Mouse (Mus musculus) neural tube, embryonic 14.5 days (tissue): ENCODE measurements at regions not wholly inside any gene's neighbourhood (a gene's known extent, or its start where the extent isn't known, plus 50 kb on each side); places are given as distances from the start of the nearest gene placed in this dataset. TPM values are rescaled to one million over a fixed set of nuclear protein-coding genes. Genes with fewer than 3 reads are reported as not detected.
"Not testable (repeated sequence)": the region's sequence is repeated elsewhere in the genome, so short reads cannot be mapped to it uniquely, and the experiment has no call there.

Experiments used
- ATAC-seq: fragments of 200-750 bp; cut with Nextera tagmentation; 2 replicates; pipeline ENCODE4 v1.8.0; 2017; ENCODE audit warnings: low read depth, mild to moderate bottlenecking, moderate TSS enrichment, moderate library complexity
- H3K27ac ChIP-seq: fragments of 300-500 bp; sonication (generic); 2 replicates; pipeline ENCODE4 v1.5.1; 2014; ENCODE audit warnings: low read depth, mild to moderate bottlenecking, control low read depth, low read length, moderate library complexity, mixed read lengths
- H3K27me3 ChIP-seq: fragments of 300-500 bp; sonication (generic); 2 replicates; pipeline ENCODE4 v1.6.1; 2014; ENCODE audit warnings: low read length; ENCODE audit not compliant: control insufficient read depth, insufficient read depth
- H3K36me3 ChIP-seq: fragments of 300-500 bp; sonication (generic); 2 replicates; pipeline ENCODE4 v1.6.1; 2014; ENCODE audit warnings: low read length, mixed read lengths; ENCODE audit not compliant: control insufficient read depth, insufficient read depth
- H3K4me1 ChIP-seq: fragments of 300-500 bp; sonication (generic); 2 replicates; pipeline ENCODE4 v1.6.1; 2014; ENCODE audit warnings: low read length; ENCODE audit not compliant: control insufficient read depth, insufficient read depth
- H3K4me2 ChIP-seq: fragments of 300-500 bp; sonication (generic); 2 replicates; pipeline ENCODE4 v1.6.1; 2014; ENCODE audit warnings: mild to moderate bottlenecking, low read depth, low read length, control low read depth
- H3K4me3 ChIP-seq: fragments of 300-500 bp; sonication (generic); 2 replicates; pipeline ENCODE4 v1.5.1; 2014; ENCODE audit warnings: low read depth, low read length, control low read depth, mixed read lengths
- H3K9ac ChIP-seq: fragments of 300-500 bp; sonication (generic); replicated peaks from 2 replicates; pipeline ENCODE4 v1.6.1; 2014; ENCODE audit warnings: low read depth, mild to moderate bottlenecking, control low read depth, low read length, mixed read lengths
- H3K9me3 ChIP-seq: fragments of 300-500 bp; sonication (generic); 2 replicates; pipeline ENCODE4 v1.6.1; 2016; ENCODE audit warnings: low read length; ENCODE audit not compliant: control insufficient read depth
- WGBS: fragments of 180-500 bp; shearing (Covaris S2); extraction: QIAGEN DNeasy Blood & Tissue Kit; methylation state at CpG from one replicate; pipeline ENCODE4 v1.1.7; 2014; 5-methylcytosine and 5-hydroxymethylcytosine counted together
- microRNA-seq: library from miRNA; unstranded; fragments of <30 nt; microRNA quantifications from one replicate; pipeline ENCODE4, GENCODE M21; 2016

DNA sequence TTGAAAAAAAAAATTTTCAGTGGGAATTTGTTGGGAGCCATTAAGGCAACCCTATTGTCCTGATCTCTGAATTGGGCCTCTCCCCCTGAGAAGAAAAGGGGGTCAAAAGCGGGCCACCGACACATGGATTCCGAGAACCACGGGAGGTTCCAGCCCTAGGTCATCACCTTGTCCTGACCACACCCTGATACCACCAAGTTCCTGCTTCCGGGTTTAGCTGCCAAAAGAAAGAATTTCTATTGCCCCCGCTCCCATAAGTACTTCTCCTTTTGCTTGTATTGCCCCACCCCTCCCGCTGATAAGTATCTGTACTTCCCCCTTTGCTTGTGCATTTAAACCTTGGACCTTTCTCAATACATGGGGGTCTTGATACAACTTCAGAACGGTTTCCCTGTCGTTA lies 50.8 kb upstream of the Zfp808 start:
- not testable (repeated sequence) for ATAC-seq, H3K36me3 ChIP-seq, H3K4me1 ChIP-seq, H3K4me3 ChIP-seq, H3K9ac ChIP-seq, H3K27me3 ChIP-seq, H3K9me3 ChIP-seq, H3K4me2 ChIP-seq, H3K27ac ChIP-seq
- 88% methylated on average over 9 of the region's 9 CpGs for WGBS

Small RNA genes lying in the stretch of these regions (microRNA-seq; reads per million reads assigned to microRNA genes)
- gene Gm25649, result not detected
